23 mouse cellular contexts compared by ENCODE assay signal in genomic region chr4:98404412-98404811, GRCm38 (mm10). TPM values are rescaled to one million over a fixed set of nuclear protein-coding genes. Genes with fewer than 3 reads are reported as not detected.
DNase-seq lines count a peak whose midpoint lies in the region; ATAC-seq lines count a peak whose summit lies in the region.
"Had no signal": no experiment of that assay in that cellular context is flagged by ENCODE, and none has a peak within 500 bp of the region (broad histone marks: within the 10 kb centered on the region; RNA-seq: fewer than 3 reads in every experiment).

No protein-coding gene starts in this region.

- no peaks in the 10 kb centered on the region for H3K9me3 ChIP-seq in intestine, embryonic 15.5 days
- no peaks in the 10 kb centered on the region for H3K9me3 ChIP-seq in intestine, embryonic 16.5 days (ENCODE audit: control insufficient read depth, low read length)
- H3K9me3 ChIP-seq in kidney, embryonic 16.5 days (ENCODE audit: low read length): no peaks in the 10 kb centered on the region
- H3K9me3 ChIP-seq: embryonic facial prominence, embryonic 13.5 days; forebrain, embryonic 12.5 days; heart, embryonic 15.5 days; hindbrain, embryonic 10.5 days had no signal

- no peaks in the 10 kb centered on the region for H3K27me3 ChIP-seq in intestine, embryonic 15.5 days (replicated peaks)
- H3K27me3 ChIP-seq in intestine, embryonic 16.5 days (replicated peaks; ENCODE audit: control insufficient read depth, insufficient read depth, low read length): no peaks in the 10 kb centered on the region
- H3K27me3 ChIP-seq in kidney, embryonic 16.5 days (ENCODE audit: insufficient read depth, low read length): no peaks in the 10 kb centered on the region
- H3K27me3 ChIP-seq: embryonic facial prominence, embryonic 13.5 days; forebrain, embryonic 12.5 days; heart, embryonic 15.5 days had no signal

- H3K36me3 ChIP-seq in intestine, embryonic 15.5 days: no peaks in the 10 kb centered on the region
- no peaks in the 10 kb centered on the region for H3K36me3 ChIP-seq in intestine, embryonic 16.5 days (ENCODE audit: control insufficient read depth, insufficient read depth, low read length)
- H3K36me3 ChIP-seq in kidney, embryonic 16.5 days (ENCODE audit: insufficient read depth, low read length): no peaks in the 10 kb centered on the region
- H3K36me3 ChIP-seq: embryonic facial prominence, embryonic 13.5 days; forebrain, embryonic 12.5 days; G1E; heart, embryonic 15.5 days; hindbrain, embryonic 10.5 days had no signal

- H3K4me3 ChIP-seq in intestine, embryonic 15.5 days (replicated peaks): no peak overlapping the region
- H3K4me3 ChIP-seq in intestine, embryonic 16.5 days (ENCODE audit: low read length): no peak overlapping the region
- no peak overlapping the region for H3K4me3 ChIP-seq in kidney, embryonic 16.5 days (ENCODE audit: low read length)
- H3K4me3 ChIP-seq: embryonic facial prominence, embryonic 13.5 days; forebrain, embryonic 12.5 days; heart, adult 2 months; heart, embryonic 15.5 days; hindbrain, embryonic 10.5 days had no signal

- H3K4me2 ChIP-seq in intestine, embryonic 15.5 days (replicated peaks): no peak overlapping the region
- no peak overlapping the region for H3K4me2 ChIP-seq in intestine, embryonic 16.5 days (ENCODE audit: low read depth, low read length)
- H3K4me2 ChIP-seq in kidney, embryonic 16.5 days (replicated peaks; ENCODE audit: low read depth, low read length): no peak overlapping the region
- H3K4me2 ChIP-seq: embryonic facial prominence, embryonic 13.5 days; forebrain, embryonic 12.5 days; heart, embryonic 11.5 days; heart, embryonic 15.5 days; hindbrain, embryonic 14.5 days had no signal

- peaks cover 8% of the 10 kb centered on the region; the same call in 1 of the 2 replicates for H3K4me1 ChIP-seq in intestine, embryonic 15.5 days (replicated peaks)
- peaks cover 12% of the 10 kb centered on the region for H3K4me1 ChIP-seq in intestine, embryonic 16.5 days (ENCODE audit: control insufficient read depth, insufficient read depth, low read length)
- H3K4me1 ChIP-seq in kidney, embryonic 16.5 days (ENCODE audit: insufficient read depth, low read length): peaks cover 19% of the 10 kb centered on the region
- H3K4me1 ChIP-seq: embryonic facial prominence, embryonic 13.5 days; forebrain, embryonic 12.5 days; hindbrain, embryonic 10.5 days had no signal

- peak; percentile 21 to 36 for DNase-seq in kidney, adult 8-10 months
- DNase-seq in kidney, postnatal 36 days: peak; percentile 57 to 60
- no peak for DNase-seq in ovary, postnatal 36 days (ENCODE audit: low spot score)
- DNase-seq in spleen, adult 18-20 months: no peak
- DNase-seq: adrenal gland, postnatal 10 days; B cell, adult 2 months; cerebellum, adult 11 months; cerebellum, adult 9-10 months; cerebellum, postnatal 25 days; gastrocnemius, postnatal 10 days; heart, adult 2 months had no signal

- no peak overlapping the region for H3K27ac ChIP-seq in intestine, embryonic 15.5 days
- no peak overlapping the region for H3K27ac ChIP-seq in intestine, embryonic 16.5 days (ENCODE audit: low read length)
- H3K27ac ChIP-seq in kidney, embryonic 16.5 days (ENCODE audit: low read length): no peak overlapping the region
- H3K27ac ChIP-seq: embryonic facial prominence, embryonic 13.5 days; forebrain, embryonic 12.5 days; heart, adult 2 months; heart, embryonic 15.5 days; hindbrain, embryonic 10.5 days; hindbrain, embryonic 14.5 days had no signal

- WGBS in intestine, embryonic 15.5 days: 89% methylated on average over 6 of the region's 6 CpGs
- 89% methylated on average over 6 of the region's 6 CpGs for WGBS in intestine, embryonic 16.5 days
- WGBS in kidney, embryonic 16.5 days: 64% methylated on average over 6 of the region's 6 CpGs

- H3K9ac ChIP-seq in intestine, embryonic 15.5 days: no peak overlapping the region
- H3K9ac ChIP-seq in intestine, embryonic 16.5 days (ENCODE audit: low read depth, low read length): no peak overlapping the region
- no peak overlapping the region for H3K9ac ChIP-seq in kidney, embryonic 16.5 days (replicated peaks; ENCODE audit: low read length)
- H3K9ac ChIP-seq: embryonic facial prominence, embryonic 13.5 days; forebrain, embryonic 12.5 days; heart, embryonic 15.5 days; hindbrain, embryonic 14.5 days had no signal

- peak; percentile 25; the same call in 1 of the 2 replicates for ATAC-seq in intestine, embryonic 15.5 days
- no peak for ATAC-seq in intestine, embryonic 16.5 days
- peak; percentile 55 for ATAC-seq in kidney, embryonic 16.5 days (ENCODE audit: low FRiP score, low TSS enrichment)
- ATAC-seq: CD4-positive, CD25-positive, alpha-beta regulatory T cell, adult 4 months; forebrain, embryonic 16.5 days had no signal

RNA-seq across cellular contexts. Expression of gene Patj, which starts 8.8 kb away (rescaled TPM):
- polyA plus RNA-seq in intestine, embryonic 15.5 days (2015; fragmentation: Nextera tagmentation; extraction: Ambion mirVana): 21.1 and 22.4 TPM in 2 replicates
- 22.5 and 25.3 TPM in 2 replicates for polyA plus RNA-seq in intestine, embryonic 16.5 days (2015; fragmentation: Nextera tagmentation; extraction: Ambion mirVana)
- polyA plus RNA-seq in kidney, embryonic 16.5 days (2015; fragmentation: Nextera tagmentation; extraction: Ambion mirVana): 27.6 and 30.1 TPM in 2 replicates
- polyA plus RNA-seq: G1E had no signal

RNA-seq across cellular contexts. Expression of gene Tm2d1, which starts 21.3 kb away (rescaled TPM):
- 87.3 and 101 TPM in 2 replicates for polyA plus RNA-seq in intestine, embryonic 15.5 days (2015; fragmentation: Nextera tagmentation; extraction: Ambion mirVana)
- polyA plus RNA-seq in intestine, embryonic 16.5 days (2015; fragmentation: Nextera tagmentation; extraction: Ambion mirVana): 87.7 and 96.3 TPM in 2 replicates
- polyA plus RNA-seq in kidney, embryonic 16.5 days (2015; fragmentation: Nextera tagmentation; extraction: Ambion mirVana): 102 and 105 TPM in 2 replicates

Comparison
In these comparisons a context has a peak if more than half of its experiments do, and no peak if none do; other contexts are left out.
1. DNase-seq: peak in kidney, adult 8-10 months (2 of 2) and kidney, postnatal 36 days (2 of 2); none in ovary, postnatal 36 days (single experiment) and spleen, adult 18-20 months (0 of 2).